13 mouse cellular contexts compared by ENCODE assay signal in the genomic region with DNA sequence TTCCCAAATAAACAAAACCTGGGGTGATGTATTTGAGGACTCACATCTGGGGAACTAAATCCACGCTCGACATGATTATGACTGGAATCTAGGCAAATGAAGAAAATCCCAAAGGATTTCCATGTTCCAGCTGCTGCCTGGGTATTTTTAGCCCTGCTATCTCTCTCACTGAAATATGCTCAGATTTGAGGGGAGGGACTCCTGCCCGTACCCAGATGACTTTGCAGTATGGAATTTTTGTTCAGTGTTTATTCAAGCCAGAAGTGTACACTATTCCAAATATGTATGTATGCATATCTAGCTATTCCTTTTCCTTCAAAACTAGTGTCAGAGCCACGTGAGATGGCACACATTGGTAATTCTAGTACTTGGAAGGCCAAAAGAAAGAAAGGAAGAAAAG.
DNase-seq lines count a peak whose midpoint lies in the region; ATAC-seq and TF ChIP-seq lines count a peak whose summit lies in the region.
"Had no signal": no experiment of that assay in that cellular context is flagged by ENCODE, and none has a peak within 500 bp of the region (broad histone marks: within the 10 kb centered on the region; RNA-seq: fewer than 3 reads in every experiment).

No protein-coding gene starts in this region.

- H3K4me3 ChIP-seq in midbrain, postnatal 0 days (ENCODE audit: low read depth, low read length): no peak overlapping the region
- no peak overlapping the region for H3K4me3 ChIP-seq in midbrain, embryonic 13.5 days (replicated peaks)
- H3K4me3 ChIP-seq in heart, embryonic 12.5 days: no peak overlapping the region
- H3K4me3 ChIP-seq: embryonic facial prominence, embryonic 12.5 days; limb, embryonic 15.5 days; myocyte had no signal

- H3K4me2 ChIP-seq in midbrain, postnatal 0 days (ENCODE audit: low read depth, low read length, poor library complexity, severe bottlenecking): no peak overlapping the region
- no peak overlapping the region for H3K4me2 ChIP-seq in midbrain, embryonic 13.5 days (replicated peaks)
- H3K4me2 ChIP-seq in heart, embryonic 12.5 days: no peak overlapping the region
- H3K4me2 ChIP-seq: embryonic facial prominence, embryonic 12.5 days; limb, embryonic 15.5 days had no signal

- no peaks in the 10 kb centered on the region for H3K4me1 ChIP-seq in midbrain, postnatal 0 days (ENCODE audit: insufficient read depth, low read length)
- no peaks in the 10 kb centered on the region for H3K4me1 ChIP-seq in midbrain, embryonic 13.5 days (replicated peaks)
- H3K4me1 ChIP-seq in heart, embryonic 12.5 days (replicated peaks): peaks cover 20% of the 10 kb centered on the region
- H3K4me1 ChIP-seq: embryonic facial prominence, embryonic 12.5 days; limb, embryonic 15.5 days had no signal

- H3K27ac ChIP-seq in midbrain, postnatal 0 days (ENCODE audit: low read depth, low read length): no peak overlapping the region
- H3K27ac ChIP-seq in midbrain, embryonic 13.5 days: no peak overlapping the region
- 0 out of 2 replicates have a peak overlapping the region, but pooled peaks have one; percentile 11 for H3K27ac ChIP-seq in heart, embryonic 12.5 days (ENCODE audit: poor library complexity, severe bottlenecking)
- H3K27ac ChIP-seq: embryonic facial prominence, embryonic 12.5 days; limb, embryonic 15.5 days had no signal

- H3K36me3 ChIP-seq in midbrain, postnatal 0 days (ENCODE audit: insufficient read depth, low read length): no peaks in the 10 kb centered on the region
- no peaks in the 10 kb centered on the region for H3K36me3 ChIP-seq in midbrain, embryonic 13.5 days
- no peaks in the 10 kb centered on the region for H3K36me3 ChIP-seq in heart, embryonic 12.5 days
- H3K36me3 ChIP-seq: embryonic facial prominence, embryonic 12.5 days; limb, embryonic 15.5 days had no signal

- H3K9me3 ChIP-seq in midbrain, postnatal 0 days (ENCODE audit: low read length): no peaks in the 10 kb centered on the region
- no peaks in the 10 kb centered on the region for H3K9me3 ChIP-seq in midbrain, embryonic 13.5 days
- peaks cover 7% of the 10 kb centered on the region; the same call in 1 of the 2 replicates for H3K9me3 ChIP-seq in heart, embryonic 12.5 days (replicated peaks)
- H3K9me3 ChIP-seq: embryonic facial prominence, embryonic 12.5 days; limb, embryonic 15.5 days had no signal

- 62% methylated on average over 4 of the region's 4 CpGs for whole genome bisulfite sequencing in midbrain, postnatal 0 days
- 77% methylated on average over 4 of the region's 4 CpGs for WGBS in midbrain, embryonic 13.5 days
- WGBS in heart, embryonic 12.5 days: 27% methylated on average over 4 of the region's 4 CpGs

- H3K9ac ChIP-seq in midbrain, postnatal 0 days (replicated peaks; ENCODE audit: low read length, poor library complexity, severe bottlenecking): no peak overlapping the region
- no peak overlapping the region for H3K9ac ChIP-seq in midbrain, embryonic 13.5 days (replicated peaks)
- H3K9ac ChIP-seq in heart, embryonic 12.5 days: no peak overlapping the region
- H3K9ac ChIP-seq: embryonic facial prominence, embryonic 12.5 days; limb, embryonic 15.5 days had no signal

- no peak for ATAC-seq in midbrain, postnatal 0 days (ENCODE audit: low FRiP score)
- ATAC-seq in midbrain, embryonic 13.5 days: no peak
- 0 out of 2 replicates have a peak, but pooled peaks have one; percentile 67 for ATAC-seq in heart, embryonic 12.5 days (ENCODE audit: insufficient number of reproducible peaks, low FRiP score)
- ATAC-seq: inflammation-experienced regulatory T-cells, adult 6 months had no signal

- no peaks in the 10 kb centered on the region for H3K27me3 ChIP-seq in midbrain, postnatal 0 days (ENCODE audit: insufficient read depth, low read length)
- H3K27me3 ChIP-seq in midbrain, embryonic 13.5 days: no peaks in the 10 kb centered on the region
- H3K27me3 ChIP-seq in heart, embryonic 12.5 days (replicated peaks): no peaks in the 10 kb centered on the region
- H3K27me3 ChIP-seq: embryonic facial prominence, embryonic 12.5 days; limb, embryonic 15.5 days had no signal

- TF ChIP-seq CTCF in midbrain, postnatal 0 days (IDR thresholded peaks at IDR 0.05): no peak

- DNase-seq in kidney, postnatal 10 days: peak; percentile 17
- DNase-seq in kidney, adult 18-20 months: no peak
- peak; percentile 19 for DNase-seq in midbrain, postnatal 0 days (ENCODE audit: low spot score)
- peak; percentile 4 for DNase-seq in mesoderm, embryonic 11.5 days (ENCODE audit: low read depth, low spot score)
- DNase-seq in cerebellum, postnatal 14 days: no peak
- DNase-seq: adrenal gland, postnatal 14 days; cerebellum, adult 11 months had no signal

Comparison
In these comparisons a context has a peak if more than half of its experiments do, and no peak if none do; other contexts are left out.
1. DNase-seq: peak in kidney, postnatal 10 days (single experiment), midbrain, postnatal 0 days (single experiment) and mesoderm, embryonic 11.5 days (single experiment); none in kidney, adult 18-20 months (single experiment) and cerebellum, postnatal 14 days (0 of 2).